Mouse (Mus musculus): Measurements from ENCODE around the gene Slc27a3. TPM values are rescaled to one million over a fixed set of nuclear protein-coding genes. Genes with fewer than 3 reads are reported as not detected.

The Slc27a3 gene
- total and polyA plus RNA-seq, 3 experiments: 1.9 to 2.8 TPM; not detected in 1

DNA sequence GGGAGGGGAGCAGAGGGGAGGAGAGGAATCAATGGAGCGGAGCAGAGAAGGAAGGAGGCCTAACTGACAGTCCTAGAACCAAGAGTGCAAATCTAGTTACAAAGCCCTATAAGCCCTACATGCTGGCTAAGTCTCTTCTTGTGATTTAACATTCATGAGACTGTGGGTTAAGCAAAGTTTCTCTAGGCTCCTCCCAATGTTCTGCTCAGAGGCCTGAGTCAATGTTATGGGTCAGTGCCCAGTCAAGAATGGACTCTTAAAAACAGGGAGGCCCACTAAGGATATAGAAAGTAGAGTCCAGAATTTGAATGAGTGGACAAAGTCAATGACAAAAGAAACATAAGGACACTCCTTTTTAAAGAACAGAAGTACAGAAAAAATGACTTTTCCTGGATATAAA, 37.8 kb upstream of the Slc27a3 start:
- Histone ChIP-seq H3K79me2 (ENCODE audit: control insufficient read depth, insufficient read depth, low read length, poor library complexity) (peaks cover 15% of the 10 kb centered on the region), H3K27me3 (ENCODE audit: control insufficient read depth in 1 of 2, insufficient read depth in 2 of 2, low read length in 2 of 2) (no peaks in the 10 kb centered on the region), H3K9ac (ENCODE audit: control insufficient read depth, low read depth, low read length, poor library complexity, severe bottlenecking) (no peak overlapping the region), H3K4me1 (ENCODE audit: control insufficient read depth in 1 of 2, insufficient read depth in 2 of 2, low read length in 2 of 2) (peaks cover 24 to 35% of the 10 kb centered on the region in 2 experiments), H3K9me3 (replicated peaks; ENCODE audit: insufficient read depth, low read length) (no peaks in the 10 kb centered on the region), H3K27ac (ENCODE audit: control insufficient read depth, low read depth, low read length) (no peak overlapping the region), H3K36me3 (ENCODE audit: control insufficient read depth in 1 of 2, insufficient read depth in 2 of 2, low read length in 2 of 2) (peaks cover 12 to 46% of the 10 kb centered on the region in 2 experiments), H3K4me3 (ENCODE audit: control insufficient read depth in 1 of 2, insufficient read depth in 1 of 2, low read depth in 2 of 2, low read length in 2 of 2) (no peak overlapping the region)
- DNase-seq (ENCODE audit: low read depth, low spot score): no peak
- no peak for TF ChIP-seq MYC (IDR thresholded peaks at IDR 0.05; ENCODE audit: low read depth, low read length)
- no peak for TF ChIP-seq RAD21 (IDR thresholded peaks at IDR 0.05; ENCODE audit: low read depth, low read length)
- TF ChIP-seq MAX (IDR thresholded peaks at IDR 0.05; ENCODE audit: low read length): no peak
- TF ChIP-seq POLR2AphosphoS2 (IDR thresholded peaks at IDR 0.05; ENCODE audit: low read length): no peak
- TF ChIP-seq USF2 (IDR thresholded peaks at IDR 0.05; ENCODE audit: borderline replicate concordance in 1 of 2, insufficient read depth in 1 of 2, low read depth in 1 of 2, low read length in 2 of 2): no peak
- TF ChIP-seq UBTF (IDR thresholded peaks at IDR 0.05; ENCODE audit: borderline replicate concordance, insufficient read depth, low read depth, low read length): no peak
- TF ChIP-seq NELFE (IDR thresholded peaks at IDR 0.05; ENCODE audit: low read depth, low read length): no peak
- no peak for TF ChIP-seq SIN3A (IDR thresholded peaks at IDR 0.05; ENCODE audit: low read length)

DNA sequence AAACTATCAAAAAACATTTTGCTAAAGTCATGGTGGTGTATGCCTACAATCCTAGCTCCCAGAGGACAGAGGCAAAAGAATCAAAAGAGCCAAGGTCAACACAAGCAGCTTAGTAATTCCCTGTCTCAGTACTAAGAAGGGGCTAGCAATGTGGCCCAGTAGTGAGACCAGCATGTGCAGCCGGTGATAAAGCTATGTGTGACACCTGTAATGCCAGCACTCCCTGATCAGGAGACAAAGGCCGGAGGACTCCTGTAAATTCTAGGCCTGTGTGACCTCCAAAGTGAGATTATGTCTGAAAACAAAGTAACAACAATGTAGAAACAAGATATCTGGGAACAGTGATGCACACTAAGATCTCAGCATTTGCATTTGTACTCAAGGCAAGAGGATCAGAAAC, 35.8 kb upstream of the Slc27a3 start:
- peaks cover 11 to 22% of the 10 kb centered on the region in 2 experiments for H3K4me1 ChIP-seq (ENCODE audit: control insufficient read depth in 1 of 2, insufficient read depth in 2 of 2, low read length in 2 of 2)
- no peak overlapping the region for H3K4me3 ChIP-seq (ENCODE audit: control insufficient read depth in 1 of 2, insufficient read depth in 1 of 2, low read depth in 2 of 2, low read length in 2 of 2)
- H3K79me2 ChIP-seq (ENCODE audit: control insufficient read depth, insufficient read depth, low read length, poor library complexity): peaks cover 4% of the 10 kb centered on the region
- no peaks in the 10 kb centered on the region for H3K27me3 ChIP-seq (ENCODE audit: control insufficient read depth in 1 of 2, insufficient read depth in 2 of 2, low read length in 2 of 2)
- DNase-seq (ENCODE audit: low read depth, low spot score): no peak
- no peaks in the 10 kb centered on the region for H3K9me3 ChIP-seq (replicated peaks; ENCODE audit: insufficient read depth, low read length)
- TF ChIP-seq CHD1 (IDR thresholded peaks at IDR 0.05; ENCODE audit: low read depth, low read length) (no peak), ZKSCAN1 (IDR thresholded peaks at IDR 0.05; ENCODE audit: low read depth, low read length) (no peak), SMC3 (IDR thresholded peaks at IDR 0.05; ENCODE audit: low read depth, low read length) (no peak), MYB (IDR thresholded peaks at IDR 0.05; ENCODE audit: low read depth, low read length) (no peak), GATA1 (IDR thresholded peaks at IDR 0.05; ENCODE audit: low read depth, low read length) (no peak), GABPA (IDR thresholded peaks at IDR 0.05; ENCODE audit: low read depth, low read length) (no peak), BHLHE40 (IDR thresholded peaks at IDR 0.05; ENCODE audit: borderline replicate concordance, low read depth, low read length) (no peak), MYC (IDR thresholded peaks at IDR 0.05; ENCODE audit: low read depth, low read length) (no peak), MEF2A (IDR thresholded peaks at IDR 0.05; ENCODE audit: extremely low read depth, insufficient replicate concordance, low read depth, low read length, poor library complexity, severe bottlenecking) (no peak), RCOR1 (IDR thresholded peaks at IDR 0.05; ENCODE audit: low read depth, low read length) (no peak)
- peaks cover 20 to 28% of the 10 kb centered on the region in 2 experiments for H3K36me3 ChIP-seq (ENCODE audit: control insufficient read depth in 1 of 2, insufficient read depth in 2 of 2, low read length in 2 of 2)
- H3K27ac ChIP-seq (ENCODE audit: control insufficient read depth, low read depth, low read length): no peak overlapping the region
- no peak overlapping the region for H3K9ac ChIP-seq (ENCODE audit: control insufficient read depth, low read depth, low read length, poor library complexity, severe bottlenecking)
